In genomic region chr5:38611118-38611517, GRCm38 (mm10) we compare ENCODE assay signal across 17 mouse cellular contexts. TPM values are rescaled to one million over a fixed set of nuclear protein-coding genes. Genes with fewer than 3 reads are reported as not detected.
DNase-seq lines count a peak whose midpoint lies in the region; ATAC-seq and TF ChIP-seq lines count a peak whose summit lies in the region.
"Had no signal": no experiment of that assay in that cellular context is flagged by ENCODE, and none has a peak within 500 bp of the region (broad histone marks: within the 10 kb centered on the region; RNA-seq: fewer than 3 reads in every experiment).

No protein-coding gene starts in this region.

- TF ChIP-seq CTCF in hindbrain, postnatal 0 days (IDR thresholded peaks at IDR 0.05; ENCODE audit: low read depth) = no peak
- TF ChIP-seq CTCF in C2C12 (IDR thresholded peaks at IDR 0.05; ENCODE audit: control insufficient read depth, insufficient read depth, insufficient read length) = no peak

- H3K27me3 ChIP-seq in hindbrain, postnatal 0 days (ENCODE audit: insufficient read depth, low read length) = no peaks in the 10 kb centered on the region
- H3K27me3 ChIP-seq in hindbrain, embryonic 10.5 days (ENCODE audit: insufficient read depth, poor library complexity, severe bottlenecking) = no peaks in the 10 kb centered on the region
- H3K27me3 ChIP-seq in C2C12 (ENCODE audit: control insufficient read depth, insufficient read depth, insufficient read length) = peaks cover 27% of the 10 kb centered on the region
- no peaks in the 10 kb centered on the region for H3K27me3 ChIP-seq in limb, embryonic 14.5 days (ENCODE audit: control insufficient read depth, insufficient read depth, low read length)
- no peaks in the 10 kb centered on the region for H3K27me3 ChIP-seq in heart, embryonic 11.5 days (ENCODE audit: control insufficient read depth, insufficient read depth, low read length)
- H3K27me3 ChIP-seq: embryonic facial prominence, embryonic 13.5 days; limb, embryonic 12.5 days had no signal

- no peaks in the 10 kb centered on the region for H3K4me1 ChIP-seq in hindbrain, postnatal 0 days (ENCODE audit: insufficient read depth, low read length)
- no peaks in the 10 kb centered on the region for H3K4me1 ChIP-seq in hindbrain, embryonic 10.5 days (replicated peaks)
- peaks cover 3% of the 10 kb centered on the region; the same call in 1 of the 2 replicates for H3K4me1 ChIP-seq in limb, embryonic 14.5 days (ENCODE audit: control insufficient read depth, insufficient read depth, low read length)
- H3K4me1 ChIP-seq in heart, embryonic 11.5 days (ENCODE audit: control insufficient read depth, insufficient read depth, low read length) = no peaks in the 10 kb centered on the region
- H3K4me1 ChIP-seq: embryonic facial prominence, embryonic 13.5 days; limb, embryonic 12.5 days; midbrain, embryonic 10.5 days had no signal

- no peak overlapping the region for H3K4me2 ChIP-seq in hindbrain, postnatal 0 days (ENCODE audit: low read depth, low read length)
- no peak overlapping the region for H3K4me2 ChIP-seq in limb, embryonic 14.5 days (replicated peaks; ENCODE audit: low read depth, low read length, severe bottlenecking)
- no peak overlapping the region for H3K4me2 ChIP-seq in heart, embryonic 11.5 days
- H3K4me2 ChIP-seq: embryonic facial prominence, embryonic 13.5 days; limb, embryonic 12.5 days had no signal

- peak; percentile 27; the same call in 1 of the 2 replicates for ATAC-seq in hindbrain, postnatal 0 days
- ATAC-seq in limb, embryonic 14.5 days (ENCODE audit: low FRiP score, low read depth) = no peak; the same call in 1 of the 2 replicates
- no peak for ATAC-seq in heart, embryonic 11.5 days (replicated peaks; ENCODE audit: insufficient number of reproducible peaks, low FRiP score, low TSS enrichment)
- ATAC-seq: hindbrain, embryonic 16.5 days had no signal

- no peak for TF ChIP-seq POLR2A in limb, embryonic 14.5 days (IDR thresholded peaks at IDR 0.05; ENCODE audit: borderline replicate concordance, extremely low read depth, insufficient read depth, insufficient read length)

- H3K4me3 ChIP-seq in hindbrain, postnatal 0 days (ENCODE audit: low read length) = no peak overlapping the region
- no peak overlapping the region for H3K4me3 ChIP-seq in hindbrain, embryonic 10.5 days
- no peak overlapping the region for H3K4me3 ChIP-seq in C2C12 (ENCODE audit: insufficient read depth, poor library complexity, severe bottlenecking)
- H3K4me3 ChIP-seq in limb, embryonic 14.5 days (replicated peaks; ENCODE audit: low read length) = no peak overlapping the region
- H3K4me3 ChIP-seq in heart, embryonic 11.5 days (ENCODE audit: low read depth, low read length) = no peak overlapping the region
- H3K4me3 ChIP-seq: embryonic facial prominence, embryonic 13.5 days; limb, embryonic 12.5 days; midbrain, embryonic 10.5 days had no signal

- H3K79me3 ChIP-seq in C2C12 (ENCODE audit: low read depth) = no peaks in the 10 kb centered on the region

- H3ac ChIP-seq in C2C12 (ENCODE audit: control insufficient read depth, insufficient read length, low read depth) = no peak overlapping the region

- no peaks in the 10 kb centered on the region for H3K36me3 ChIP-seq in hindbrain, postnatal 0 days (ENCODE audit: insufficient read depth, low read length)
- no peaks in the 10 kb centered on the region for H3K36me3 ChIP-seq in hindbrain, embryonic 10.5 days
- H3K36me3 ChIP-seq in C2C12 (ENCODE audit: control insufficient read depth, insufficient read depth) = no peaks in the 10 kb centered on the region
- H3K36me3 ChIP-seq in limb, embryonic 14.5 days (ENCODE audit: control insufficient read depth, insufficient read depth, low read length) = no peaks in the 10 kb centered on the region
- H3K36me3 ChIP-seq in heart, embryonic 11.5 days (ENCODE audit: control insufficient read depth, insufficient read depth, low read length) = no peaks in the 10 kb centered on the region
- H3K36me3 ChIP-seq: embryonic facial prominence, embryonic 13.5 days; limb, embryonic 12.5 days; midbrain, embryonic 10.5 days had no signal

- no peak overlapping the region for H3K9ac ChIP-seq in hindbrain, postnatal 0 days (replicated peaks; ENCODE audit: low read length)
- H3K9ac ChIP-seq in limb, embryonic 14.5 days (ENCODE audit: low read depth, low read length, severe bottlenecking) = no peak overlapping the region
- H3K9ac ChIP-seq in heart, embryonic 11.5 days (ENCODE audit: low read depth, low read length) = no peak overlapping the region
- H3K9ac ChIP-seq: embryonic facial prominence, embryonic 13.5 days; limb, embryonic 12.5 days had no signal

- H3K9me3 ChIP-seq in hindbrain, postnatal 0 days (ENCODE audit: low read length) = no peaks in the 10 kb centered on the region
- H3K9me3 ChIP-seq in hindbrain, embryonic 10.5 days = no peaks in the 10 kb centered on the region
- no peaks in the 10 kb centered on the region for H3K9me3 ChIP-seq in limb, embryonic 14.5 days (ENCODE audit: control insufficient read depth, low read length)
- H3K9me3 ChIP-seq in heart, embryonic 11.5 days (replicated peaks; ENCODE audit: control insufficient read depth, low read length) = no peaks in the 10 kb centered on the region
- H3K9me3 ChIP-seq: embryonic facial prominence, embryonic 13.5 days; limb, embryonic 12.5 days; midbrain, embryonic 10.5 days had no signal

- no peak overlapping the region for H3K27ac ChIP-seq in hindbrain, postnatal 0 days
- H3K27ac ChIP-seq in hindbrain, embryonic 10.5 days = no peak overlapping the region
- no peak overlapping the region for H3K27ac ChIP-seq in limb, embryonic 14.5 days (replicated peaks; ENCODE audit: low read depth, low read length)
- no peak overlapping the region for H3K27ac ChIP-seq in heart, embryonic 11.5 days (ENCODE audit: low read depth, low read length)
- H3K27ac ChIP-seq: embryonic facial prominence, embryonic 13.5 days; limb, embryonic 12.5 days; midbrain, embryonic 10.5 days had no signal

- 70% methylated on average over 3 of the region's 3 CpGs for WGBS in hindbrain, postnatal 0 days
- 92% methylated on average over 3 of the region's 3 CpGs for WGBS in hindbrain, embryonic 10.5 days
- WGBS in limb, embryonic 14.5 days = 86% methylated on average over 3 of the region's 3 CpGs
- WGBS in heart, embryonic 11.5 days (ENCODE audit: insufficient replicate concordance) = 89% methylated on average over 3 of the region's 3 CpGs

- peak; percentile 10 for DNase-seq in hindbrain, postnatal 0 days (ENCODE audit: low spot score)
- no peak for DNase-seq in hindbrain, embryonic 10.5 days (ENCODE audit: low spot score)
- peak; percentile 93 for DNase-seq in adipocyte (ENCODE audit: low spot score)
- DNase-seq in limb, embryonic 14.5 days (ENCODE audit: low spot score) = peak; percentile 27
- DNase-seq in yolk sac, embryonic 10.5 days (ENCODE audit: low spot score) = no peak
- DNase-seq: cerebellum, adult 11 months; gastrocnemius, postnatal 10 days; kidney, adult 8-10 months; layer of hippocampus, postnatal 36 days; right cerebral cortex, adult 18-20 months; thymus, postnatal 14 days had no signal

- no peaks in the 10 kb centered on the region for H3K79me2 ChIP-seq in C2C12 (ENCODE audit: control insufficient read depth, insufficient read depth)

TF ChIP-seq in C2C12, 6 proteins besides CTCF, POLR2A, EP300 and RAD21:
- no peak for TF ChIP-seq MYOG (IDR thresholded peaks at IDR 0.05; ENCODE audit: control insufficient read depth, extremely low read depth, insufficient read length)
- no peak for TF ChIP-seq MYOD1 (IDR thresholded peaks at IDR 0.05; ENCODE audit: control insufficient read depth, insufficient read length, low read depth)
- TF ChIP-seq CEBPB (IDR thresholded peaks at IDR 0.05; ENCODE audit: low read depth) = peak; percentile 31
- no peak for TF ChIP-seq MAX (IDR thresholded peaks at IDR 0.05)

RNA-seq across cellular contexts. Expression of gene Wdr1, which starts 48.1 kb away (rescaled TPM):
- 245 and 258 TPM in 2 replicates for total RNA-seq in hindbrain, postnatal 0 days (2014; rRNA removed)
- polyA plus RNA-seq in hindbrain, postnatal 0 days (2015; fragmentation: Nextera tagmentation; extraction: Ambion mirVana) = 174 TPM in 2 replicates
- polyA plus RNA-seq in hindbrain, embryonic 10.5 days (2016; fragmentation: Nextera tagmentation; extraction: Ambion mirVana) = 168 and 171 TPM in 2 replicates
- 348 TPM for polyA plus RNA-seq in C2C12 (2012; fragmentation: generic; extraction: Trizol)
- 136 and 143 TPM in 2 replicates for polyA plus RNA-seq in limb, embryonic 14.5 days (2012; rRNA removed)
- 231 and 246 TPM in 2 replicates for polyA plus RNA-seq in limb, embryonic 14.5 days (2014; fragmentation: Nextera tagmentation; extraction: Ambion mirVana)
- polyA plus RNA-seq in heart, embryonic 11.5 days (2014; fragmentation: Nextera tagmentation; extraction: Ambion mirVana) = 244 and 288 TPM in 2 replicates

Comparison
In these comparisons a context has a peak if more than half of its experiments do, and no peak if none do; other contexts are left out.
1. DNase-seq: peak in hindbrain, postnatal 0 days (single experiment), adipocyte (single experiment) and limb, embryonic 14.5 days (single experiment); none in hindbrain, embryonic 10.5 days (single experiment) and yolk sac, embryonic 10.5 days (single experiment).